Mouse (Mus musculus) kidney, postnatal 0 days (tissue): Measurements from ENCODE around the gene Cacna1h. TPM values are rescaled to one million over a fixed set of nuclear protein-coding genes. Genes with fewer than 3 reads are reported as not detected.
A peak's percentile ranks its signal among the peaks of the same experiment; 100 is the strongest.

ENCODE experiments used
- ATAC-seq: fragments of 200-750 bp; cut with Nextera tagmentation; replicated peaks from 2 replicates; pipeline ENCODE4 v1.8.0; 2017; ENCODE audit warnings: low read depth, moderate number of reproducible peaks, moderate TSS enrichment, moderate library complexity; ENCODE audit not compliant: low FRiP score
- DNase-seq: peaks from one replicate; pipeline ENCODE4 v3.0.0-alpha.2; 2016; ENCODE audit warnings: low spot score
- H3K27ac ChIP-seq: fragments of 300-500 bp; sonication (generic); 2 replicates; pipeline ENCODE4 v1.5.1; 2014; ENCODE audit warnings: mild to moderate bottlenecking
- H3K27me3 ChIP-seq: fragments of 300-500 bp; sonication (generic); 2 replicates; pipeline ENCODE4 v1.6.1; 2014; ENCODE audit warnings: low read length, mixed read lengths; ENCODE audit not compliant: insufficient read depth
- H3K36me3 ChIP-seq: fragments of 300-500 bp; sonication (generic); 2 replicates; pipeline ENCODE4 v1.6.1; 2014; ENCODE audit warnings: low read length, mixed read lengths; ENCODE audit not compliant: insufficient read depth
- H3K4me1 ChIP-seq: fragments of 300-500 bp; sonication (generic); replicated peaks from 2 replicates; pipeline ENCODE4 v1.6.1; 2014; ENCODE audit warnings: antibody characterized with exemption, low read length, mixed read lengths; ENCODE audit not compliant: insufficient read depth
- H3K4me2 ChIP-seq: fragments of 300-500 bp; sonication (generic); 2 replicates; pipeline ENCODE4 v1.6.1; 2014; ENCODE audit warnings: mild to moderate bottlenecking, low read length, moderate library complexity, mixed read lengths
- H3K4me3 ChIP-seq: fragments of 300-500 bp; sonication (generic); replicated peaks from 2 replicates; pipeline ENCODE4 v1.5.1; 2014; ENCODE audit warnings: low read depth, low read length
- H3K9ac ChIP-seq: fragments of 300-500 bp; sonication (generic); 2 replicates; pipeline ENCODE4 v1.6.1; 2014; ENCODE audit warnings: low read depth, low read length
- H3K9me3 ChIP-seq: fragments of 300-500 bp; sonication (generic); replicated peaks from 2 replicates; pipeline ENCODE4 v1.6.1; 2016; ENCODE audit warnings: low read length, inconsistent platforms, mixed read lengths
- CTCF ChIP-seq: IDR thresholded peaks from 2 replicates; pipeline ENCODE4 v1.5.1; 2016; ENCODE audit warnings: antibody characterized with exemption, low read depth, mild to moderate bottlenecking, moderate library complexity
- WGBS: fragments of 180-500 bp; shearing (Covaris S2); extraction: QIAGEN DNeasy Blood & Tissue Kit; methylation state at CpG from one replicate; pipeline ENCODE4 v1.1.7; 2014; 5-methylcytosine and 5-hydroxymethylcytosine counted together
- polyA plus RNA-seq: library from polyadenylated mRNA; unstranded; fragments of >200 nt; fragmentation: Nextera tagmentation; extraction: Ambion mirVana; gene quantifications from 2 replicates; pipeline ENCODE4 v1.2.1, GENCODE M21; 2015

Gene Cacna1h
- polyA plus RNA-seq, 1 experiment from 2014 or later = 1.7 TPM

GRCm38 (mm10) chr17:25415421-25415913 is 18.1 kb downstream of the Cacna1h start:
- ATAC-seq (peak; percentile 31; the same call in 1 of the 2 replicates), DNase-seq (no peak)
- Histone ChIP-seq H3K9me3 (no peaks in the 10 kb centered on the region), H3K4me1 (peaks cover 26% of the 10 kb centered on the region), H3K27me3 (no peaks in the 10 kb centered on the region), H3K27ac (0 out of 2 replicates have a peak overlapping the region, but pooled peaks have one; percentile 25), H3K36me3 (no peaks in the 10 kb centered on the region), H3K9ac (no peak overlapping the region), H3K4me3 (no peak overlapping the region), H3K4me2 (0 out of 2 replicates have a peak overlapping the region, but pooled peaks have one; percentile 3)
- no peak for TF ChIP-seq CTCF
- 4% methylated on average over 4 of the region's 6 CpGs for WGBS

GRCm38 (mm10) chr17:25414917-25415316 is 18.7 kb downstream of the Cacna1h start:
- H3K9ac ChIP-seq = no peak overlapping the region
- TF ChIP-seq CTCF = no peak
- DNase-seq (no peak), ATAC-seq (no peak)
- H3K36me3 ChIP-seq = no peaks in the 10 kb centered on the region
- H3K4me3 ChIP-seq = no peak overlapping the region
- no peaks in the 10 kb centered on the region for H3K9me3 ChIP-seq
- H3K4me1 ChIP-seq = peaks cover 31% of the 10 kb centered on the region
- 24% methylated on average over 3 of the region's 3 CpGs for WGBS
- H3K27me3 ChIP-seq = no peaks in the 10 kb centered on the region
- H3K27ac ChIP-seq = 0 out of 2 replicates have a peak overlapping the region, but pooled peaks have one; percentile 13
- no peak overlapping the region for H3K4me2 ChIP-seq

- Histone ChIP-seq H3K4me1 (peaks cover 31% of the 10 kb centered on the region), H3K27ac (no peak overlapping the region), H3K9ac (no peak overlapping the region), H3K4me3 (no peak overlapping the region), H3K27me3 (no peaks in the 10 kb centered on the region), H3K9me3 (no peaks in the 10 kb centered on the region), H3K36me3 (no peaks in the 10 kb centered on the region), H3K4me2 (no peak overlapping the region)
- 34% methylated on average over 4 of the region's 4 CpGs for WGBS
- ATAC-seq = no peak
- TF ChIP-seq CTCF = no peak
- no peak for DNase-seq
Observed at GRCm38 (mm10) chr17:25414209-25414608, 19.4 kb downstream of the Cacna1h start.

- 41% methylated on average over 4 of the region's 4 CpGs for WGBS
- Histone ChIP-seq H3K4me3 (no peak overlapping the region), H3K4me1 (peaks cover 26% of the 10 kb centered on the region), H3K4me2 (no peak overlapping the region), H3K9ac (no peak overlapping the region), H3K27me3 (no peaks in the 10 kb centered on the region), H3K27ac (no peak overlapping the region), H3K9me3 (no peaks in the 10 kb centered on the region), H3K36me3 (no peaks in the 10 kb centered on the region)
- DNase-seq (no peak), ATAC-seq (no peak)
- TF ChIP-seq CTCF = no peak
Observed at GRCm38 (mm10) chr17:25411251-25411650, 22.3 kb downstream of the Cacna1h start.

GRCm38 (mm10) chr17:25410786-25411185 is 22.8 kb downstream of the Cacna1h start:
- Histone ChIP-seq H3K27me3 (no peaks in the 10 kb centered on the region), H3K9ac (no peak overlapping the region), H3K27ac (no peak overlapping the region), H3K9me3 (no peaks in the 10 kb centered on the region), H3K4me3 (no peak overlapping the region), H3K4me1 (peaks cover 25% of the 10 kb centered on the region), H3K36me3 (no peaks in the 10 kb centered on the region), H3K4me2 (no peak overlapping the region)
- ATAC-seq = no peak
- no peak for TF ChIP-seq CTCF
- WGBS = 39% methylated on average over 7 of the region's 7 CpGs
- no peak for DNase-seq

GRCm38 (mm10) chr17:25410180-25410579 is 23.4 kb downstream of the Cacna1h start:
- H3K9me3 ChIP-seq = no peaks in the 10 kb centered on the region
- ATAC-seq (no peak), DNase-seq (no peak)
- 71% methylated on average over 6 of the region's 6 CpGs for WGBS
- no peak for TF ChIP-seq CTCF
- H3K4me2 ChIP-seq = no peak overlapping the region
- H3K36me3 ChIP-seq = no peaks in the 10 kb centered on the region
- H3K27ac ChIP-seq = no peak overlapping the region
- no peak overlapping the region for H3K9ac ChIP-seq
- H3K4me3 ChIP-seq = no peak overlapping the region
- no peaks in the 10 kb centered on the region for H3K27me3 ChIP-seq
- H3K4me1 ChIP-seq = peaks cover 25% of the 10 kb centered on the region

GRCm38 (mm10) chr17:25409621-25410020 is 24.0 kb downstream of the Cacna1h start:
- peaks cover 19% of the 10 kb centered on the region for H3K4me1 ChIP-seq
- ATAC-seq (no peak), DNase-seq (no peak)
- H3K36me3 ChIP-seq = no peaks in the 10 kb centered on the region
- H3K27ac ChIP-seq = no peak overlapping the region
- no peak overlapping the region for H3K4me2 ChIP-seq
- no peak overlapping the region for H3K4me3 ChIP-seq
- TF ChIP-seq CTCF = no peak
- 76% methylated on average over 7 of the region's 7 CpGs for WGBS
- no peaks in the 10 kb centered on the region for H3K27me3 ChIP-seq
- no peak overlapping the region for H3K9ac ChIP-seq
- H3K9me3 ChIP-seq = no peaks in the 10 kb centered on the region
